Mouse (Mus musculus): ENCODE results near the gene 1700018G05Rik. TPM values are rescaled to one million over a fixed set of nuclear protein-coding genes. Genes with fewer than 3 reads are reported as not detected.

1700018G05Rik gene
- polyA plus RNA-seq (2014; fragmentation: Illumina TruSeq; extraction: RNeasy Lipid Tissue Mini Kit (QIAGEN cat#74804); ENCODE audit: low read depth, low replicate concordance): 16.2 TPM

DNA sequence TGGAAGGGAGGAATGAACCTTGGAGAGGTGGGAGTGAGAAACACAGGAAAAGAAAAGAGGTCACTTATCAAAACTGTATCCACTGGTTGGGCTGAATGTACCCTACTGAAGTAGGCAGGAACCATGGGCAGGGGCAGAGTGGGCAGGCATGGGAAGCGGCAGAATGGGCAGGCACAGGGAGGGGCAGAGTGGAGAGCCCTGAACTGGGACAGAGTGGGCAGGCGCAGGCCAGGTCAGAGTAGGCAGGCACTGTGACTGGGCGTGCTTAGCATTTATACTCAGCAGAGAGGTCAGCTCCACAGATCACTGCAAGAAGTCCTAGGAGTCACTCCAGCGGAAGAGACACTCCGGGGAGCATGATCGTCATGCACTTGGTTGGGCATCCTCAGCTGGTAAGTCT is at the start of gene 1700018G05Rik:
Gene 1700018G05Rik, plus strand, starts transcription at position 301 of the 400 bp plus-strand sequence.

GRCm38 (mm10) chrX:102908587-102908986 is 19.6 kb upstream of the 1700018G05Rik start, which contains the start of the genes Dmrtc1a and 1700011M02Rik:
Gene Dmrtc1a, minus strand, starts transcription at chrX:102908687.
Gene 1700011M02Rik, plus strand, starts transcription at chrX:102908905.

Other genes with a start within 250 kb of the 1700018G05Rik start
- gene Gm3880, start 241.4 kb upstream of the 1700018G05Rik start, polyA plus RNA-seq (2014; fragmentation: Illumina TruSeq; extraction: RNeasy Lipid Tissue Mini Kit (QIAGEN cat#74804); ENCODE audit: low read depth, low replicate concordance): not detected
- gene Gm9112, start 220.7 kb upstream of the 1700018G05Rik start, polyA plus RNA-seq (2014; fragmentation: Illumina TruSeq; extraction: RNeasy Lipid Tissue Mini Kit (QIAGEN cat#74804); ENCODE audit: low read depth, low replicate concordance): 1.5 TPM
- gene Dmrtc1b, start 220.5 kb upstream of the 1700018G05Rik start, polyA plus RNA-seq (2014; fragmentation: Illumina TruSeq; extraction: RNeasy Lipid Tissue Mini Kit (QIAGEN cat#74804); ENCODE audit: low read depth, low replicate concordance): 0.52 TPM
- gene Dmrtc1c1, start 125.4 kb upstream of the 1700018G05Rik start, polyA plus RNA-seq (2014; fragmentation: Illumina TruSeq; extraction: RNeasy Lipid Tissue Mini Kit (QIAGEN cat#74804); ENCODE audit: low read depth, low replicate concordance): not detected
- not detected for gene Dmrtc1c2, start 73.8 kb upstream of the 1700018G05Rik start, polyA plus RNA-seq (2014; fragmentation: Illumina TruSeq; extraction: RNeasy Lipid Tissue Mini Kit (QIAGEN cat#74804); ENCODE audit: low read depth, low replicate concordance)
- not detected for gene 1700031F05Rik, start 60.4 kb upstream of the 1700018G05Rik start, polyA plus RNA-seq (2014; fragmentation: Illumina TruSeq; extraction: RNeasy Lipid Tissue Mini Kit (QIAGEN cat#74804); ENCODE audit: low read depth, low replicate concordance)
- 27.1 TPM for gene Dmrtc1a, start 19.7 kb upstream of the 1700018G05Rik start, polyA plus RNA-seq (2014; fragmentation: Illumina TruSeq; extraction: RNeasy Lipid Tissue Mini Kit (QIAGEN cat#74804); ENCODE audit: low read depth, low replicate concordance)
- not detected for gene 1700011M02Rik, start 19.5 kb upstream of the 1700018G05Rik start, polyA plus RNA-seq (2014; fragmentation: Illumina TruSeq; extraction: RNeasy Lipid Tissue Mini Kit (QIAGEN cat#74804); ENCODE audit: low read depth, low replicate concordance)

All from adipose tissue, adult 10 weeks (tissue).